Mouse (Mus musculus): ENCODE results near the gene Hist1h1e.

Hist1h1e gene

DNA sequence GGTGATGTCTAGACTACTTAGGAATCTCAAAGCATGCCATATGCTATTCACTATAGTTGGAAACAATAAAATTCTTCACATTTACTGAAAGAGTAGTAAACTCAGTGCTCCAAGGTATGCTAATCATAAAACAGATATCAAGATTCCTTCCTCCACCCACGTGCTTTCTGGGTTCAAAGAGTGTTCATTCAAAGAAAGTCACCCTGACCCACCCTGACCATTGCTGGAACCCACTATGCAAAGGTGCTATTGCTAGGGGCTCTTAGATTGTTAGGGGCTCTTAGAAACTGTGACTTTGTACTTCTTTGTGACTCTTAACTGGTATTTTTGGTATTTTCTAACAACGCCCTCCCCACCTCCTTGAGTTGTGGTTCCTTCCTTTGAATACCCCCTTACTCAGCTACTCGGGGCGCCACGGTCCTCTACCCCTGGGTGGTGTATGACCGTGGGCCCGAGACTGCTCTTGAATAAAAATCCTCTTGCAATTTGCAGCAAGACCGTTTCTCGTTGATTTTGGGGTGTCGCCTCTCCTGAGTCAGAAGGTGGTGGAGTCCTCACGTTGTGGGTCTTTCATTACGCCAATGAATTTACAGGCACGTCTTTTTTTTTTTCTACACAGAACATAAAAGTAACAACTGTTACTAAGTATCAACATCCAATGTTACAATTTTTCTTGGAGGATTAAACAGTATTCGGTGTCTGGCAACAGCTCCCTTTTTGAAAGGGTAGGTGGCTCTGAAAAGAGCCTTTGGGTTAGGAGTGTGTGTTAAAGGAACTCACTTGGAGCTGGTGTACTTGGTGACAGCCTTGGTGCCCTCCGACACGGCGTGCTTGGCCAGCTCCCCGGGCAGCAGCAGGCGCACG lies 49.1 kb downstream of the Hist1h1e start:
- DNase-seq (ENCODE audit: low read depth, low spot score), result peak; percentile 26

DNA sequence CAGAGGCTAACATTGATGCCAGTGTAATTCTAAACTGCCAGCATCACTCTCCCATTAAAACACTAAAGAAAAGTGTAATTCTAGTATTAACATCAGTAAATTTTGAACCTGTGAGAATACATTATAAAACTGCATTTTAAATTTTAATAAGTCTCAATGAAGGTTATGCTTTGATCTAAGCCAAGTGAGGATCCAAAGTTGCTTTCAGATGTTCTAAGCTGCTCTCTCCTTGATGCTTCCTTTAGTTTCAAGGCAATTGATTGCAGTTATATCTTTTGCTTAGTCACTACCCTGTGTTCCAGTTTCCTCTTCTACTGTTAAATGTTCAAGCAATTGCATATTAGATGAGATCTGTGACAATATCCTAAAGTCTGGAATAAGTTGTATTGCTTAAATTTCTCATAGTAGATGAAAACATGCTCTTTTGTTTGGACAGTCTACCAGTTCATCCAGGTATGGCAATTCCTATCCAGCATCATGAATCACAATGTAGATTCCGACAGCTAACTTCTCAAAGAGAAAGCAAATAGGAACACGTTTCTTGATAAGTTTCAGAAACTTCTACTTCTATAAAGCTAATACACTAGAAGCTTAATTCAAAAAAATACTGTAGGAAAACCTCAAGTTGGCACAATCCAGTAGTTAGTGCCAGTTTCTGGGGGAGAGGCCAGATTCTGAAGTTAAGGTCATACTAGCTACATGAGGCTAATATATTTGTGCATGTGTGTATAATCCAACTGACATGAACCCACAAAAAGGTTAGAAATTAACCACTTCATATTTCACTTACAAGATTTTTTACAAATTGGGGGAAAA lies 49.9 kb downstream of the Hist1h1e start:
- peak; percentile 57 for DNase-seq (ENCODE audit: low read depth, low spot score)

DNA sequence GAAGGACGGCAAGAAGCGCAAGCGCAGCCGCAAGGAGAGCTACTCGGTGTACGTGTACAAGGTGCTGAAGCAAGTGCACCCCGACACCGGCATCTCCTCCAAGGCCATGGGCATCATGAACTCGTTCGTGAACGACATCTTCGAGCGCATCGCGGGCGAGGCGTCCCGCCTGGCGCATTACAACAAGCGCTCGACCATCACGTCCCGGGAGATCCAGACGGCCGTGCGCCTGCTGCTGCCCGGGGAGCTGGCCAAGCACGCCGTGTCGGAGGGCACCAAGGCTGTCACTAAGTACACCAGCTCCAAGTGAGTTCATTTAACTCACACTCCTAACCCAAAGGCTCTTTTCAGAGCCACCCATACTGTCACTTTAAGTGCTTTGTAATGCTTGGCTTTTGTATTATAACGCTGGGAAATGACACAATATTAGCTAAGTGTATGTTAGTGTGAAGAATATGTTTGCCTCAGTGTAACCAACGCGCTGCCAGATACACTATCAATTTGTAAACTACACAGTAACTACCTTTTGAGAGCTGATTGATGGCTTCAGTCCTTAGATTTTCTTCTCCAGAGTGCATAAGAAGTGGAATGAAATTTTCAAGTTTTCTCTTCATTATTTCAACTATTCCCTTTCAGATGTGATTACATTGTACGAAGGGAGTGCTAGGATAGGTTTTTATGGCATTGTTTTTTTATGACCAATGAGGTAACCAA lies 50.7 kb downstream of the Hist1h1e start:
- DNase-seq (ENCODE audit: low read depth, low spot score), result peak; percentile 57

DNA sequence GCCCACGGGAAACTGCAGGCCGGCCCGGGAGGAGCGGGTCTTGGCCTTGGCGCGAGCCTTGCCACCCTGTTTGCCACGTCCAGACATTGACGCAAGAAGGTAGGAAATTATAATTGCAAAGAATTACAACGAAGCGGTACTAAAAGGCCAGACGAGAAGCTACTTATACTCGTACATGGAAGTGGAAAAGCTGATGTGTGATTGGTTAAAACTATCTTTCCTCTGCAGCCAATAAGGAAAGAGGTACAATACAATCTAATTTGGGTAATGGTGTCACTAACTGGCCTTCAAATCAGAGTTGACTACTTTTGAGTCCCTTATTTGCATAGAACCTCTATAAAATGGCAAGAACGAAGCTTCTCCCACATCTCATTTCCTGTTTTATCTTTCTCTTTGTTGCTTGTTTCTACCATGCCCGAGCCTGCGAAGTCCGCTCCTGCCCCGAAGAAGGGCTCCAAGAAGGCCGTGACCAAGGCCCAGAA lies 51.3 kb downstream of the Hist1h1e start, which contains the start of the genes Hist1h2ae and Hist1h2bg:
Gene Hist1h2ae (minus strand): TSS at position 199 of the 482 bp plus-strand sequence.
Gene Hist1h2bg (plus strand): TSS at position 375 of the 482 bp plus-strand sequence.
- DNase-seq (ENCODE audit: low read depth, low spot score), result peak; percentile 96
